Mouse (Mus musculus) cerebellum, adult 8-10 months (tissue): ENCODE measurements around the gene Appl2.

Source experiments
- DNase-seq: peaks from one replicate; pipeline ENCODE4 v3.0.0; 2022

Appl2 gene

GRCm38 (mm10) chr10:83648131-83649020 lies at the start of gene Appl2:
Gene Appl2 (minus strand): TSS chr10:83648738.
- DNase-seq, result peak; percentile 95

DNA sequence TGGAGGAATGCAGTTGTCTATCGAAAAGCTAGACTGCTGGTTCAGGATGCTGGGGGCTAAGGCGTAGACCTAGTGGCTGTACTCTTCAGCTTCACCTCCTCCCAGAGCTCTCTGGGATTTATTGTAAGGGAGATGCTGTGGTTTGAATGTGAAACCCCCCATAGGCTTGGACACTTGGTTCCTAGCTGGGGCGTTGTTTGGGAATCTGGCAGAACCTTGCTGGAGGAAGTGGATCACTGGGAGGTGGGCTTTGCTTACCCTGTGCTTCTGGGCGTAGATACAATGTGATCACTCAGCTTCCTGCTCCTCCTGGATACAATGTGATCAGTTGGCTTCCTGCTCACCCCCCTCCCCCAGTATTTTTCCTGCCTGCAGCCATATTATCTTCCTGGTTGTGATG lies 47.7 kb upstream of the Appl2 start:
- DNase-seq, result no peak

GRCm38 (mm10) chr10:83692175-83692895 lies 43.8 kb upstream of the Appl2 start:
- no peak for DNase-seq

GRCm38 (mm10) chr10:83688215-83688614 lies 39.7 kb upstream of the Appl2 start:
- DNase-seq, result peak; percentile 6

GRCm38 (mm10) chr10:83681334-83681733 lies 32.8 kb upstream of the Appl2 start:
- no peak for DNase-seq

DNA sequence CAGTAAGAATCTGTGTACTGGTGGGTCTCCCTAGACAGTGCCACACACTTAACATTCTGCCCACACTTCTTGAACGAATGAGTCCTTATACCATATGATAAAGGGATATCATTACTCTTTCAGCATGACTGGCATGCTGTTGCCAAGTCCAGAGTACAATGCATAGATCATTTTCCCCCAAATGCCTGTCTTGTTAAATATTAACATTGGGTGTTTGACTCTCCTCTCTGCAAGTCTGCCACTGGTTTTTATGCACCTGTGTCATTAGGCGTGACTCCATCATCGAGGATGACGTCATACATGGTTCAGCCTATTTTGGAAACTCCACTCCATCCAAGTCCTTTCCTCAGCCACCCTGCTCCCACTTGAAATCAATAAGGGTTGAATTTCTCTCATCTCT lies 18.0 kb upstream of the Appl2 start:
- no peak for DNase-seq

- no peak for DNase-seq
Measured at GRCm38 (mm10) chr10:83661925-83662324, 13.4 kb upstream of the Appl2 start.

DNA sequence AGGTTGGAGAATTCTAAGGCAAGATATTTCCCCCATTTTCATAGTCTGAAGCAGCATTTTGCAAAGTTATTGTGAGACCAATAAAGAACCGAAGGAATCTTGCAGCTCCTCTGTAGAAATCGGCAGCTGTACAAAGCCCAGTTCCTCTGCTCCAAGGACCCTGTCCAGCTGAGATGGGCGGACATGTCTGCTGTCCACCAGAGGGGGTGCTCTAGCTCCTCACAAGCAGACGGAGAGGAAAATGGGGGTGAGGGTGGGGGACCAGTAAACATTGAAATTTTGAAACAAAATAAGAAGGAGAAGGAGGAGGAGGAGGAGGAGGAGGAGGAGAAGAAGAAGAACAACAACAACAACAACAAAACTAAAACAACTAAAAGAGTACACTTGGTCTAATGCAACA lies 12.1 kb upstream of the Appl2 start:
- no peak for DNase-seq

- no peak for DNase-seq
Measured at GRCm38 (mm10) chr10:83654591-83654990, 6.1 kb upstream of the Appl2 start.

GRCm38 (mm10) chr10:83652205-83652866 lies 3.8 kb upstream of the Appl2 start:
- peak; percentile 32 for DNase-seq

- peak; percentile 41 for DNase-seq
Measured at GRCm38 (mm10) chr10:83649037-83649436, 499 bp upstream of the Appl2 start.

GRCm38 (mm10) chr10:83646351-83646885 lies 2.1 kb downstream of the Appl2 start:
- peak; percentile 48 for DNase-seq

GRCm38 (mm10) chr10:83645716-83645990 lies 2.9 kb downstream of the Appl2 start:
- no peak for DNase-seq

DNA sequence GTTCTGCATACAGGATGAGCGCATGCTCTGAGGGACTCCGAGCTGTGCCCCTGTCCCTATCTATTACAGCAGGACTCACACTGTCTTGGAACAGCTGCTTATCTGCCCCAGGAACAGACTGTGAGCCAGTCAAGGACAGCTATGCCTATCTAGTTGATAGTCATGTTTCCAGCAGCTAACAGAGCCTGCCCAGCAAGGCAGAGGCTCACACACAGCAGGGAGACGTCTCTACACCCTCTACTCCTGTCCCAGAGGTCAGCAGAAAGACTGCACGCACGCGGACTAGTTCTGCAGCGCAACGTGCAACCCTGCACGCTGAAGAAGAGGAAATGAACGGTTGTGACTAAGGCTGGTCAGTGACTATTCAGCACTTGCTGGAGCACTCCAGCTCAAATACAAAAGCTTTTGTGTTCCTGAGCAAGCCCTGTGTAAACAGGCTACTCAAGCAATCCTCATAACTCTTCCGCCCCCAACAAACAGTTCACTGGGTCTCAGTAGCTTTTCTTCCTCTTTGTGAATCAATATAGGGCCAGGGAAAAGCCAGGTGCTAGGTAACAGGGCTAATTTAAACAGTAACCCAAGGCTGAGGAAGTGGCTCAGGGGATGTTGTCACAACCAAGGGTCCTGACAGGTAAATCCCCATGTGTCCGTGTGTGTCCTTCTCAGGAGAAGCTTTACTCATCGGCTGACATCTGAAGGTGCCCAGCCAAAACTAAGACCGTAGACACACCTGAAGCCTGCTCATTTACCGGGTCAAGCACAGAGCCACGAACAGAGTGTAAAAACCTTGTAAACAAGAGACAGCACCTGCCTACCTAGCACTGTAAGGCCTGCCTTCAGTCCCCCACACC lies 3.4 kb downstream of the Appl2 start:
- peak; percentile 45 for DNase-seq

DNA sequence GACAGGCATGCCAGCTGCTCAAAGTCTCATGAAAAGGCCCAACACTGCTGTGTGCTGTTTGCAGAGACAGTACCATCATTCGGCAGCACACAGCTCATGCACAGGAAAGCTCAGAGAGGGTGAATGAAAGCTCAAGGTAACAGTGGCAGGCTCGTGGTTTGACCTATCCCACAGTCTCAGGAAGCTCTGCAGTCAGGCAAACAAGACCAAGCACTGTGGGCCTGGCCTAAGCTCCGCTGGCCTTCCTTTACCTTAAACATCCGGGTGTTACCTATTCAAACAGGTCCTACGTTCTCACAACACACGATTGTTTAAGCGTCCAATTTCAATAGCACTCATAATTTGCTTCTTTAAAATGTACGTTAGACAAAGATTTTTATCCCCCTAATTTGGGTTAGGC lies 4.4 kb downstream of the Appl2 start:
- DNase-seq, result no peak

DNA sequence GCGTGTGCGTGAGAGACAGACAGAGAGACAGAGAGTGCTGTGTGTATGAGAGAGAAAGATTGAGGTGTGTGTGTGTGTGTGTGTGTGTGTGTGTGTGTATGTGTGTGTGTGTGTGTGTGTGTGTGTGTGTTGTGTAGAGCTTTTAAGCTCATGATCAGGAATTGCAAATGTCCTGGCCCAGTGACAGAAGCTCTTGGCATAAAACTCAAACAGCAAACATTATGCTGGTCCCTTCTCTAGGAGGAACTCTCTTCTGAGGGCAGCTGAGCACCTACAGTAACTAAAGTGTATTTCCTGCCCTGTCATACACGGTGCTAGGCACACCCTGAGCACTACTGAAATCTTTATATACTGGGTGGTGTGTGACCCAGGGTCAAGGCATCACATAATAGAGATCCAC lies 6.9 kb downstream of the Appl2 start:
- DNase-seq, result peak; percentile 49

- peak; percentile 14 for DNase-seq
Measured at GRCm38 (mm10) chr10:83639881-83640386, 8.6 kb downstream of the Appl2 start.

DNA sequence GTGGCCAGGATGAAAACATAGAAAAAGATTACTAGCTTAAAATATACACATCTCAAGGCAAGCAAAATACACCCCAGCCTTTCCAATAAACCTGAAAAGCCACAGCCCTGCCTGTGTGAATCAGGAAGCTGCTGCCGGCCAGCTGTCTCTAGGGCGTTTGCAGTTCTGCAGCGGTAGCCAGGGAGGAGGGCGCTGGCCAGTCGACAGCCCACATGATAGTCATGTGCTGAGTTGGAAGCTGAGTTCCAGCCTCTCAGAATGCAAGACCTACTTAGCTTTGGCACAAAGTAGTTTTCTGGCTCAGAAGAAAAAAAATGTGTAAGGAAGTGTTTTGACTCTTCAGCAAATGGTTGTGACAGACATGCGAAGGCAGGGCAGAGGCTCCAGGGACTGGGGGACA lies 11.2 kb downstream of the Appl2 start:
- peak; percentile 43 for DNase-seq

- DNase-seq, result no peak
Measured at GRCm38 (mm10) chr10:83636191-83636590, 12.3 kb downstream of the Appl2 start.

- no peak for DNase-seq
Measured at GRCm38 (mm10) chr10:83634461-83634860, 14.1 kb downstream of the Appl2 start.

GRCm38 (mm10) chr10:83632806-83633374 lies 15.6 kb downstream of the Appl2 start:
- DNase-seq, result peak; percentile 52

DNA sequence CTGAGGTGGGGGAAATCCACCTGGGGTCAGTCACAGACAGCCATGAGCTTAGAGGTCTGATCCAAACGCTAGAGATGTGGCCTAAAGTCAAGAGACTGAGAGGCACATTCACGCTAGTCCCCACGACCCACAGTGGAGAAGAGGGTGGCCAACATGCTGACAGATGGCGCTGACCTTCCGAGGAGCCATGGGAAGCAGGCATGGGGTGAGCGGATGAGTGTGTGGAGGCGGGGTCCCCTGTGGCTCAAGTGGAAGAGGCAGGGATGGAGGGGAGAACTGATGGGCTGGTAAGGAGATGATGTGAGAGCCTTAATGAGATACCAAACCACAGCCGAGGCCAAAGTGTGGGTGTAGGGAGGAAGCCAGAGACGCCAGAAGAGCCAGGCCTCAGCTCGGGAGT lies 16.8 kb downstream of the Appl2 start:
- DNase-seq, result peak; percentile 56
